Mouse (Mus musculus): ENCODE results near the gene Fam243.

Gene Fam243

DNA sequence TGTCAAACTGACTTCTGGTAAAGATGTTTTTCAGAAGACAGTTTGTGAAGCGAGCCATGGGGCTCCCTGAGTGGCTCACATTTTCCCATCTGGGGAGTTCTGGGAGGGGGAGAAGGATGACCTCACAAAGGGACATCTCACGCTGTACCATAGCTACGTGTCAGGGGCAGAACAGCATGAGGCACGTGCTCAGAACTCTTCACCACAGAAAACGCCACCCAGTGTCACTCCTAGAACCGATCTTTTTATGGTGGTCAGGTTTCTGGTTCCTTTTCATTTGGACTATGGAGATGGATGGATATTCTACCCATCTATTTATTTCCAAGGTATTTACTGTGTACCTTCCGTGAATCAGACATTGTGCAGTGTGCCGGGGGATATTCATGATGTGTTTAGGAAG is at the start of gene Fam243:
Gene Fam243 (minus strand): TSS at position 101 of the 400 bp plus-strand sequence.
- no peak for DNase-seq (ENCODE audit: low spot score)

DNA sequence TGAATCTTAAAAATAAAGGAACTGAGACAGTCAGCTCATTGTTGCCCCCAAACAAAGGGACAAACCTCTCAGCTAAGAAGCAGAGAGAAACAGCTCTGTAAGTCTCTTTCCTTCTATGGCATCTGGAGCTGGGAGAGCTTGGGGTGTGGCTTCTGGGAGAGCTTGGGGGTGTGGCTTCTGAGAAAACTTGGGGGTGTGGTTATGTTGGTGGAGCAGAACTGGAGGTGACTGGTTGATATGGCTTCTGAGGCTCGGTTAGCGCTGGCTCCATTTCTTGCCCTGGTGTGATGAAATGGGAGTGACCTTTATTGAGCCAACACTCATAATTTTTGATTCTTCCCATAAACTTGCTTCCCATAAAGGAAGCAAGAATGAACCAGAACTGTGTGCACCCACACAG is 48.0 kb upstream of the Fam243 start:
- DNase-seq (ENCODE audit: low spot score), result no peak

DNA sequence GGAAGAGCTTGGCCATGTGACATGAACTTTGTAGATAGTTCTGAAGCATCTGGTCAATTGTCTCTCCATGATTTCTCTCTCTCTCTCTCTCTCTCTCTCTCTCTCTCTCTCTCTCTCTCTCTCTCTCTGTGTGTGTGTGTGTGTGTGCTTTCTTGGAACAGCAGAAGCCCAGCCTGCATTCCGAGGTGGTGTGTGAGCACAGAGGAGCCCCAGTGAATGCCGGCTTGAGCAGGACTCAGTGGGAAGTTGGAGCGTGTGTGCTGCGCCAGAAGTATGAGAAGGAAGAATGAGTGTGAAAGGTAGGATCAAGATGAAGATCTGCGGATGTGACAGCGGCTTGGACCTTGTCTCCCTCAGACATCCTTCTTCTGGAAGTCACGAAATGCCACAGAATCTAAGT is 44.2 kb upstream of the Fam243 start:
- DNase-seq (ENCODE audit: low spot score), result no peak

DNA sequence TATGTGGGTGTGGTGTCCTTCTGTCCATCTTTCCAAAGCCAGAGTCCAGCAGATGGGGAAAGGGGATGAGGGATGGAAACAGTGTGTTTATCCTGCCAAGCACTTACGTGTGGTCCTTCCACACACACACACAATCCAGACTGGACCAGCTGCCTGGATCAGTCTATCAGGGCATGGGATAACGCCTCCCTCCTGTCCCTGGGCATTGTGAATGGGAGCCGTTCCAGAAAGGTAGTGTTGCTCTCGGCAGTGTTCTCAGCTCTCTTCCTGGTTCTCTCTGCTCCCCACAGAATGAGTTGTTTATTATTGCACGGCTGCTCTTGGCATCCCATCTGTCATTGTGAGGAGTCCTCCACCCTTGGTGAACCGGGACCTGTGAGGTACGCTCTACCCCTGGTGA is 39.5 kb upstream of the Fam243 start:
- DNase-seq (ENCODE audit: low spot score), result no peak

DNA sequence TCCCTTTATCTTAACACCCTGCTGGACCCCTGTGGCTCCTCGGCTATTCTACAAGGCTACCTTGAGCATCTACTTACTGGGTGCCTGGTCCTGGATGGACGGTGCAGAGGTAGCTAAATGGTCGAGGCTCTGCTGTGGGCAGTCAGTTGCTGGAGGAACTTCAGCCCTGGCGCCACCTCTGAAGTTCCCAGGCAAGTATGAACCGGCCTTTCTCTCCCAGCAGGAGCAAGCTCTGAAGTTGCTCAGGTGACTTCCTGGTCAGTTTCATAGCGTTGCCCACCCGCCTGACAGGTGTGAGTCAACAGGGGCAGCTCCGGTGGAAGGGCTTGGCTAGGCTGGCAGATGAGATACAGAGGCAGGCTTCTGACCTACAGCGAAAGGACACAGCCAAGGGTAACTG is 38.0 kb upstream of the Fam243 start, which contains the start of gene Kcne1:
Gene Kcne1 (minus strand): TSS at position 240 of the 400 bp plus-strand sequence.
- DNase-seq (ENCODE audit: low spot score), result no peak

DNA sequence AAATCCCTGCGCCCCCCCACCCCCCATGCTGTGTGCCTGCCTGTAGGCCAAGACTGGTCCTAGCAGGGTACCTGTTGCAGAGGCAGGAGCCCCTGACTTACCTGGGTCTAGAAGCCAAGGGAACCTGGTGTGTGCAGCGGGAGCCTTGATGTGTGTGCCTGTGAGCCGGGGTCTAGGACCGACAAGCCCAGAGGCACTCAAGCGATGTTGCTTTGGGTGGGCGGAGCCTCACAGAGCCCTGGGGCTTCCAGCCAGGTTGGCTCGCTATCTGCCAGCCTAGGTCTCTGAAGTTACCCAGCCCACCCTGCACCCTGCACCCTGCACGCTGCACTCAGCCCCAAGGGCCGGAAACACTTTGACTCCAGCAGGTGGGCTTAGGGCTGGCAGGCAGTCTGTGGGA is 37.5 kb upstream of the Fam243 start:
- DNase-seq (ENCODE audit: low spot score), result no peak

DNA sequence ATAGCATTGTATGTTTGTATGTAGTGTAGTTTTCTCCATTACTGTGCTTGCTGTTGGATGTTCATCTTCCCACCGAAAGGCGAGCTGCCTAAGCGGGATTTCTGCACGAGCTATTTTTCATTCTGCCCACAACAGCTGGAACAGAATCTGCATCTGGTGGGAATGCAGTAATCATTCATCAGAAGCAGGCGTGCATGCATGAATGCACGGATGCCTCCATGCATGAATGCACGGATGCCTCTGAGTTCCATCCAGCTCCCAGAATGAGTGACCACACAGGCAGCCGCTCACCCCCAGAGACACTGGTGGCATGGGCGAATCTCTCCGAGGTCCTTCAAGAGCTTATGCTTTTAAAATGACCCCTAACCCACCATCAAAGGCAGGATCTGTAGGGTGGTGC is 36.3 kb upstream of the Fam243 start:
- no peak for DNase-seq (ENCODE audit: low spot score)

DNA sequence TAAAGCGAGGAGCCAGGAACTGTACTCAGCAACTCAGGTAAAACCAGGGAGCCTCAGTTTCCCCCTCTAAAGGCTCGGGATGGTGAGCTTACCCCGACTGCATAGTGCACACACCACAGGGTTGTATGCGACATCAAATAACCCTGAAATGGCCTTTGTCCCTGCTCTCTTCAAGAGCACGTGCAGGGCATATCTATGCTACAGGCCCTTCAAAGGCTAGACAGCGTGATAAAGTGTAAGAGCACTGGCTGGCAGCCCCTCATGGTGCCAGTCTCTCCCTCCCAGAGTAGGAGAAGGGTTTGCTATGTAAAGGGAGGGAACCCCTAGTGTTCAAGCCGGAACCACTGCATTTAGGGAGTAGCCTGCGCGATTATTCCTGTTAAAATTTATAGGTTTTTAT is 35.8 kb upstream of the Fam243 start:
- DNase-seq (ENCODE audit: low spot score), result no peak

DNA sequence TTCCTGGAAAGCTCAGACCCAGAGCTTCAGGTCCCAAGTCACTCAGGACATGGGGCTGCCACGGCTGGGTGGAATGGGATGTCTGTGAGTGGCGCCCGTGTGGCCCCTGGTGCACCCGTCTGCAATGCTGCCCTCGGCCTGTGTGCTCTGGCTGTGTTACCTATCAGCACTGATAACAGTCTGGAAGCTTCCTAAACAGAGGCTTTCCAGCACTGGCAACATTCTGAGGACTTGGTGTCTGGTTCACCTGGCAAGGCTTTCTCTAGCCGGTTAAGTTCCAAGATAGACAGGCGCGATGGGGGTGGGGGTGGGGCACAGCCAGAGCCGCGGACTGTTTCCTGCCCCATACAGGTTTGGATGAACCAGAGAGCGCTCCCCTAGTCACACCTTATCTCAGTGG is 34.7 kb upstream of the Fam243 start:
- DNase-seq (ENCODE audit: low spot score), result no peak

DNA sequence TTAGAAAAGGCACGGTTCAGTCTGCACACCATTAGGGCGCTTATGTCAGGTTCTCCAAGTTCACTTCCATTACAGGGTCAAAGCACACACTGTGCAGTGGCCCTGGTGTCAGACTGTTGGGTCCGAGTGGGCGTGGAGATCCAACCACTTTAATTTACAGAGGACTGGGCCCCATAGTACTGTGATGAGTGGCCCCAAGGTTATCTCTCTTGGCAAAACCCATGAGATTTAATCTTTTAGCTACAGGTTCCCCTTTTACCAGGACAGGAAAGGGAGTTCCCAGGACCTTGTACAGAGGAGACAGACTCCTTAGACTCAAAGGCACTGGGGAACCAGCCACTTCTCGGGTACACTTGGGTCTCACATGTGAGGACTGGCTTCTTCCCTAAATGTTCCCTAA is 34.1 kb upstream of the Fam243 start:
- DNase-seq (ENCODE audit: low spot score), result no peak

DNA sequence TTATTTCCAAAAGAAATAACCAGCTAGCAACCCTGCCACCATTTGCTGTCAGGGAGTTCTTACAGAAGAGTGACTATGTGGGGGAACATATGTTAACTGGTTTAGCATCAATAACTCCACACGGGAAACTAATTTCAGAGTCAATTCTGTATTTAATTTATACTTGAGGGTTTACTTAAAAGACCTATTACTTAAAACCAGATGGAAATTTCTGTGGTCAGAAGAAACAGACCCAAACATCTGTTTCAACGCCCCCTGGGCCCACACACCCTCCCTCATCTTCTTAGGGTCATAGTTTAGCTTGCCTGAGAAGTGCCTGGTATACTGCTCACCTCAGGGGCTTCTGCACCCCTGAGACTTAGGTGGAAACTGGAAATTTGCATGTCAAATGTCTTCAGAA is 32.7 kb upstream of the Fam243 start:
- DNase-seq (ENCODE audit: low spot score), result no peak

DNA sequence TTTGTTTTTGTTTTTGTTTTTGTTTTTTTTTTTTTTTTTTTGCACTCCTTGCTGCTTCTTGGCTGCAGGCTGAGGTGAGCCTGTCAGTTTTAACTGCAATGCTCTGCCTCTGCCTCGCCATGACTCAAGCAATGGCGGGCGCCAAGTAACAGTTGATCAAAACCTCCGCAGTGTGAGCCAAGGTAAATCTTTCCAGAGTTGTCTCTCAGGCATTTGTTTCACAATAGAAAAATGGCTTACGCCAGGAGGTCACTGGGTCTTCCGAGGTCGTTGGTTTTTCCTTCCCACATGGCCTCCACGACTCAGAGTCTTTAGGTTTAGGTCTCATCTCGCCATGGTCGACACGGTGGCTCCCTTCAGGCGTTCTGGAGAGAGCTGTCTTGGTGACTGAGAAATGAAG is 32.1 kb upstream of the Fam243 start:
- no peak for DNase-seq (ENCODE audit: low spot score)

DNA sequence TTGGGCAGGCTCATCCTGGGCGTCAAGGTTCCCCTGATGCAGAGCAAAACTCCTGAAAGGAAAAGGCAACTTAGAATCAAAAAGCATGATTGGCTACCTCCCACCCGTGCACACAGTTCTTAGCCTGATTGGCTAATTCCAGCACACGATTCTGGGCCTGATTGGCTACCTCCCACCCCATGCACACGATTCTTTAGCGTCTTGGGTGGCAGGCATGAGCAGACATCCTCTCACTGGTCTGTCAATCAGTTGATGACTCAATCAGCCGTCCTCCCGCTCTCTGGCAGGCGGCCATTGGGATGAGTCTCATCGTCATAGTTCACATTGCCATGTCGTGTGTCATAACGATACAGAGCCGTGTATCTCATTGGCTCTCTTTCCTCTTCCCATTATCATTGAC is 27.7 kb upstream of the Fam243 start:
- no peak for DNase-seq (ENCODE audit: low spot score)

DNA sequence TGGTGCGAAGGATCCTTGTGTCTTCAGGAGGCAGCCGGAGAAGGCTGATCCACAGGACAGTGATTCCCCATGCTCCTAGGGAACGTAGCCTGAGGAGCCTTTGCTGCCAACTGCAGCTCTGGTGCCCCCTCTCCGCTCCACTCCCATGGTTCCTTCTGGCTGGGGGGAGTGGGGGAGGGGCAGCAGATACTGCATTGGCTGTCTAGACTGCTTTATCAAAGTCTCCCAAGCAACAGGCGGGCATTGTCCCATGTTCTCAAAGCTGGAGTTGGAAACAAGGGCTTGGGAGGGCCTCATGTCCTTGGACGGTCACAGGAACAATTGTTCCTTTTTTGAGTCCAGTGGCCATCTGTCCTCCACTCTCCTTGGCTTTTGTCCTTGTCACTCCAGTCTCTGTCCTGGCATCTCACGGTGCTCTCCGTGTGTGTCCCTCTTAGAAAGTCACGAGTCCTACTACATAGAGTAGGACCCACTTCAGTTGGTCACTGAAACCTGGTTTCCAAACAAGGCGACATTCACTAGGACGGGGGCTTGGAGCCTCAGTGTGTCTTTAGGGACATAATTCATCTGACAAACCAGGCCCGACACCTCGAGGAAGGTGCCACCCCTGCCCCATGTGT is 25.2 kb upstream of the Fam243 start:
- peak; percentile 75 for DNase-seq (ENCODE audit: low spot score)

DNA sequence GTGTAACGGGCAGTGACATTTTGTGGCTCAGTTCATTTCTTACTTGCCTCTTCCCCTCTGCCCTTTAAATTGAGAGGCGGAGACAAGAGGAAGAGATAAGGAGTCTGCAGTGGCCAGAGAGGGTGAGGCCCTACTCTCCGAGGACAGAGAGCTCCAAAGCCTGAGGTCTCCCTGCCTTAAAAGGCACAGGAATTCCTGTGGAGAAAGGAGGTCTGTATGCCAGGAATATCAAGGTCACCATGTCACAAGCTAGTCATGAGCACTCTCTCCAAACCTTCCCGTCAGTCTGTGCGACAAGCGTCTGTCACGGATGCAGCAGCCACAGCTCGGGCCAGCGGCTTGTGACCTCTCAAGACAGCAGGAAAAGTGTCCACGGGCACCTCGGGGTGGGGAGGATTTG is 23.9 kb upstream of the Fam243 start:
- DNase-seq (ENCODE audit: low spot score), result peak; percentile 30

DNA sequence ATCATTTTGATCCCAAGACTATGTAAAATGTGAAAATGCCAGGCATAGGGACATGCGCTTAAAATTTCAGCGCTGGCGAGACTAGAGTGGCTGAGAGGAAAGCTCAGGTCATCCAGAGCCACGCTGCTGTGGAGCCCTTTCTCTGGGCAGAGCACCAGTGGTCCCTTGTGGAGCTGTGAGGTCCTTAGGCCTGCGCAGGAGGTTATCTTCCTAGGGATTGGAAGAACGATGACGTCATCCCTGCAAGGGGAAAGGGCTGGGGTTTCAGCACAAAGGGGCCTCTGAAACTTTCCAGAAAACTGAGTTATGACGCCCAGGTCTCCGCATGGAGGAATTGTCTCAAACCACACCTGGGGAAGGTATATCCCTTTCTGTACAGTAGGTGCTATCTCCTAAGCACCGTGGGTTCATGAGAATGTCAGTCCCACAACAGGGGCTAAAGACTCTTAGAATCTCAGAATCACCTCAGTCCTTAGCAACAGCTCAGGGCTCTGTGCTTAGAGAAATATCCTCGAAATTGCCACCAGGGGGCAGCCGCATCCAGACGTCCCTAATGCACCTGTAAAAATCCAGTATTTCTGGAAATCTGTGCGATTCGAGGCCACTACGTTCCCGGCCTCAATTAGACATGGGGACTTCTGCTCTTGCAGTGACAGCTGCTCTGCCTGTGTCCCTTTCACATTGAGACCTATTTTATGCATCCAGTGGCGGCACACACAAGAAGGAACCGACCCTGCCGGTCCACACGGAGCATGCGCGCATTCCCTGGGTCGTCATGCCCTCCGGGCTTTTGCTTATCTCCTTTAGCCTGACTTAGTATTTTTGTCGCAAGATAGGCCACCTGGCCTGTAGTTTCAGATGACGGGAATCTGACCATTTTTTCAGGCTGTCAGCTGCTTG is 19.6 kb upstream of the Fam243 start:
- DNase-seq (ENCODE audit: low spot score), result peak; percentile 75

DNA sequence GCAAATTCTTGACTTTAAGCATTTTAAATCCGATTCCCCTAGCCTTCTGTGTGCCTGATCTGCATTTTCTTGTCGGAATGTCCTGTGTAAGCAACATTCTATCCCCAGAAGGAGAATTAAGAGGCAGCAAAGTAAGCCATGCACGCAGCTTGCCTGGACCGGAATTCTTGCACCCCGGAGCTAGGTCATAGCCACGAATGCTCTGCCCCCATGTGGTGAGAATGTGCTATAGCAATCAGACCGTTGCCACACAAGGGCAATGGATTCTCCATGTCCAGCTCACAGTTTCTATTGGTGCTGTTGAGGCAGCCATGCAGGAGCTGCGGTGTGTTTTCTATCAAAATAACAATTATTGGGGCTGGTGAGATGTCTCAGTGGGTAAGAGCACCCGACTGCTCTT is 15.0 kb upstream of the Fam243 start:
- peak; percentile 75 for DNase-seq (ENCODE audit: low spot score)

DNA sequence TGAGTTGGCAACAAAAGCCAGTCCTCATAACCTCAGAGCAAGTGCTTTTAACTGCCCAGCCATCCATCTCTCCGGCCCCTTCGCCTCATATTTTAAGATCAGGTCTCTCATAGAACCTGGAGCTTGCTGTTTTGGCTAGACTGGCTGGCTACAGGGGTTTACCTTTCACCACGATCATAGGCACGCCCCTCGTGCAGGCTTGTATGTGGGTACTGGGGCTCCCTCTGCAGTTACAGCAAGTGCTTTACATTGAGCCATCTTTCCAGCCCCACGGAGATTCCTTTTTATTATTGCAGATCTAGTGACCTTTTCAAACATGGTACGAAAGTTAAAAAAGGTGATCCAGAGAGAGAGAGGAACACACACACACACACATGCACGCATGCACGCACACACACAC is 13.4 kb upstream of the Fam243 start:
- DNase-seq (ENCODE audit: low spot score), result no peak

DNA sequence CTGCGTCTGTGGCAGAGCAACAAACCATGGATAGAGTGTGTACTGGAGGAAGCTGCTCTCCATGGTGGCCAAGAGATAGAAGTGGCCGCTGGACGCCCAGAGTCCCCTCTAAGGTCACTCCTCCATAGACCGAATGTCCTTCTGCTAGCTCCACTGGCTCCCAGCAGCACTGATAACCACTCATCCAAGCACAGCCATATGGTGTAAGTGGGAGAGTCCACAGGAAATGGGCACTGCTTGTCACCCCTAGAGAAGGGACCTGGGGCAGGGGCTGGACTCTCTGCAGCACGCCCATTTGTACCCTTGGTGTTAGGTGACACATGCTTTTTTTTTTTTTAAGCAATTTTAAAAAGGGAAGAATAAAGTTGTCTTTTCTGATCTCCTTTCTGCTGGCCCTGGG is 9.7 kb upstream of the Fam243 start:
- DNase-seq (ENCODE audit: low spot score), result no peak

DNA sequence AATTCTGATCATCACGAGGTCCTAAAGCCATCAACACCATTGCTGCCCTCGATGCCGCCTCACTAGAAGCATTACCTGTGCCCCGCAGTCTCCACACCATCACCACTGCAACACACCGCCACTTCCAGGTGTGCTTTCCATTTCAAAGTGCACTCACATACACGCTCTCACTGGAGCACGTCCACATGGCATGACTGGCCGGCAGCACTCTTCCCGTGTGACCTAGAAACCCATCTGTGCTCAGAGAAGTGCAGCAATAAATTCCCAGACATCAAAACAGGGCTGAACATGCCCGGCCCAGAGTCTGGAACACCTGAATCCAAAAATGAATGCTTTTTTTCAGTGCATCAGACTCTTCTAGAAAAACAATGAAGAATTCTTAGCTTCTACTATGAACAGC is 6.7 kb upstream of the Fam243 start:
- no peak for DNase-seq (ENCODE audit: low spot score)

DNA sequence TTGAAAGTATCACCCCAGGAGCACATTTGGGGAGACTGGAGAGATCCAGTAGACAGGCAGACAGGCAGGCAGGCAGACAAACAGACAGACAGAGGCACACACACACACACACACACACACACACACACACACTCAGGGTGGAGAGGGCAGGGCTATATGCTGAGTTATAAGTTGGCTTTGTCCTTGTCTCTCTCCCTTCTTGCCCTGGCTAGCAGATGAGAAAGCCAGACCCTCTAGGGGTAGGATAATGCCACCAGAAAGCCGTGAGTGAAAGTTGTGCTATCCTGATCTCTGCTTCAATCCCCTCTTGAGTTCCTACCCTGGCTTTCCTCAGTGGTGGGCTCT is 3.8 kb upstream of the Fam243 start:
- DNase-seq (ENCODE audit: low spot score), result no peak

DNA sequence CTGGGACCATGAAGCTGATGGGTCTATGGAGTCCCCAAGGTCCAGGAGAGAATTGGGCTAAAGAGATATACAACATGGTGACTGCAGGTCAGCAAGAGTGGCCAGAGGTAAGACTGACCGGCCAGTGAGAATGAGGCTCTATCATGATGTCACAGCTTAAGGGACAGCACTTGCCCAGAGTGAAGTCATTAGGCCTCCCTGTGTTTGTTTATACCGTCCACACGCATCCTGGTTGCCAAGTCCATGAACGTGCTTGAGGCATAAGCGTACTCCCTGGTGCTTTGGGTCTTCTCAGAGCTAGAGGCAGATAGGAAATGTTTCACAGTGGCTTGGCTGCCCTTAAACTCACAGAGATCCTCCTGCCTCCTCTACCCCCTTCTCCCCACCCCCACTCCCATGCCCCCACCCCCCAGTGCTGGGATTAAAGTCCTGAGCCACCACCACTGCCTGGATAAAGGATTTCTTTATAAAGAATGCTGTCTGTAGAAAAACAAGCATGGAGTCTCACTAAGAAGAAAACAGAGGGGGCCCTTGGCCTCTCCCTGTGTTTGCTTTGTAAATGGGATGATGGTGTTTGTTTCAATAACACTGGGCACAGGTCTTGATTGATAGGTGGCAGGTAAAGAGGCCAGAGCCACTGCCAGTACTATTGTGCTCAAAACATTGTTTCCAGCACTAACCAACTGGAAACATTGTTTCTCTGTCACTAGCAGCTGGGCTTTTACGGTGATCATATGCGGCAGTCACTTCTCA is 3.2 kb upstream of the Fam243 start:
- no peak for DNase-seq (ENCODE audit: low spot score)

DNA sequence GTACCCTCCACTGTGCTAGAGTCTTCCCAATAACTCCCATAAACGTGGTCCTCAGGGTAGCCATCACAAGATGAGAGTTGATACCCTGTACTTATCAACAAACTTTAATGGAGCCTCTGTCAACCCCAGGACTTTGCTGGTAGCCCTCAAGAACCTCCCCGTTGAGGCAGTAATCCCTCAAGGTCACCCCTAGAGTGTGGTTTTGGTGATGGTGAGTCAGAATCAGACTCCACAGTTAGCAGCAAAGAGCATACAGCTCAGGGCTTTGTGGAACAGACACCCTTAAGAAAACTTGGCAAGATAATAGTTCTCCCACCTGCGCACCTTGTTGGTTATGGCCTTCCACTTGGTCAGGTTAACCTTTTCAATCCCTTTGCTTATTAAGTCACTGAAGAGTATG is 880 bp downstream of the Fam243 start:
- DNase-seq (ENCODE audit: low spot score), result no peak

Data from ovary, postnatal 36 days (tissue).